Mouse (Mus musculus): ENCODE results near the gene Gm4981. TPM values are rescaled to one million over a fixed set of nuclear protein-coding genes. Genes with fewer than 3 reads are reported as not detected.

The Gm4981 gene
- polyA plus RNA-seq, 1 experiment from 2014 or later, result not detected

GRCm38 (mm10) chr10:58214934-58215333, 21.6 kb downstream of the Gm4981 start:
- WGBS, result 79% methylated on average over 5 of the region's 5 CpGs
- ATAC-seq (ENCODE audit: low FRiP score), result no peak
- Histone ChIP-seq H3K4me3 (no peak overlapping the region), H3K9ac (no peak overlapping the region), H3K36me3 (no peaks in the 10 kb centered on the region), H3K9me3 (replicated peaks) (no peaks in the 10 kb centered on the region), H3K27ac (no peak overlapping the region), H3K4me1 (no peaks in the 10 kb centered on the region), H3K4me2 (replicated peaks) (no peak overlapping the region), H3K27me3 (no peaks in the 10 kb centered on the region)

- ATAC-seq (ENCODE audit: low FRiP score), result no peak
- Histone ChIP-seq H3K4me1 (no peaks in the 10 kb centered on the region), H3K4me2 (replicated peaks) (no peak overlapping the region), H3K9me3 (replicated peaks) (no peaks in the 10 kb centered on the region; the same call in 1 of the 2 replicates), H3K9ac (no peak overlapping the region), H3K27me3 (no peaks in the 10 kb centered on the region), H3K27ac (no peak overlapping the region), H3K36me3 (no peaks in the 10 kb centered on the region), H3K4me3 (no peak overlapping the region)
Measured at GRCm38 (mm10) chr10:58214497-58214896, 22.0 kb downstream of the Gm4981 start.

- no peaks in the 10 kb centered on the region; the same call in 1 of the 2 replicates for H3K9me3 ChIP-seq (replicated peaks)
Measured at GRCm38 (mm10) chr10:58212230-58212629, 24.3 kb downstream of the Gm4981 start.

DNA sequence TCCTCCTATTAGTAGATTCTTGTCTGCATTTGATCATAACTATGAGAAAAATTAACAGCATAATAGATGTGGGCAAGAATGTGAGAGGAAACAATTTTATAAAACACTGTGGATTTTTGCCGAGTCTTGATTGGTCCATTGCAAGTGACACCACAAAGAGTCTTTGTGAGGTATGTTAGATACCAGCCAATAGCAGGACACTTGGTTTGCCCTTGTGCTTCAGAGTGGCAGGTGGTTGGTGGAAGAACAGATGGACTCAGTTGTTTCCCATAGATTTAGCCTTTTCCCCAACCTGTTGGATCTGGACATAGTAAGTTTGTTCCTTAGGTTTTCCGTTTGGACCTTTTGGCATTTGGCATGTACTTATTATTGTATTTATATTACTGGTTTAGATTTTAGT, 25.3 kb downstream of the Gm4981 start:
- Histone ChIP-seq H3K9me3 (replicated peaks) (peaks cover 9% of the 10 kb centered on the region), H3K27ac (no peak overlapping the region), H3K27me3 (no peaks in the 10 kb centered on the region), H3K9ac (no peak overlapping the region), H3K4me1 (no peaks in the 10 kb centered on the region), H3K4me3 (no peak overlapping the region), H3K4me2 (replicated peaks) (no peak overlapping the region), H3K36me3 (no peaks in the 10 kb centered on the region)
- ATAC-seq (ENCODE audit: low FRiP score), result no peak
- WGBS, result 94% methylated on average over 2 of the region's 2 CpGs

More at GRCm38 (mm10) chr10:58212230-58212629, 24.3 kb downstream of the Gm4981 start:
- 83% methylated on average over 7 of the region's 7 CpGs for WGBS
- no peaks in the 10 kb centered on the region for H3K4me1 ChIP-seq
- H3K4me3 ChIP-seq, result no peak overlapping the region
- H3K4me2 ChIP-seq (replicated peaks), result no peak overlapping the region
- no peaks in the 10 kb centered on the region for H3K36me3 ChIP-seq
- H3K27me3 ChIP-seq, result no peaks in the 10 kb centered on the region
- H3K9ac ChIP-seq, result no peak overlapping the region
- H3K27ac ChIP-seq, result no peak overlapping the region
- no peak for ATAC-seq (ENCODE audit: low FRiP score)

DNA sequence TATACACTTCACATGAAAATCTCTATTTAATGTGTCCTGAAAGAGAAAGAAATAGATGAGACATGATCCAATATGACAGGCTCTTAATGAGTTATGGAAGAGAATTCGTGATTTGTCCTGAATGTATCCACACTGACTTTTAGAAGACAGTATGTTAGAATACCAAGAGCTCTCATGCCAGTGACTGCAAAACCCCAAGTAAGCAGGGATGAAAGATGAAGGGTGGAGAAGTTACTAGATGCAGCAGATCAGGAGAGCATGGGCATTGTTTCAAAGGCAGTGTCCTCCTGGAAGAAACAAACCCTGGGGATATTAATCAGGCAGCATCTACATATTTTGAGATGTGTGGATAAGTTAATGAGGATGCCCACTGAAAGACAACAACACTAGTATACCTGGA, 26.0 kb downstream of the Gm4981 start:
- Histone ChIP-seq H3K27me3 (no peaks in the 10 kb centered on the region), H3K4me2 (replicated peaks) (no peak overlapping the region), H3K9me3 (replicated peaks) (peaks cover 13% of the 10 kb centered on the region), H3K27ac (no peak overlapping the region), H3K36me3 (no peaks in the 10 kb centered on the region), H3K9ac (no peak overlapping the region), H3K4me1 (no peaks in the 10 kb centered on the region), H3K4me3 (no peak overlapping the region)
- no peak for ATAC-seq (ENCODE audit: low FRiP score)
- WGBS, result 65% methylated on average over 1 of the region's 1 CpGs

DNA sequence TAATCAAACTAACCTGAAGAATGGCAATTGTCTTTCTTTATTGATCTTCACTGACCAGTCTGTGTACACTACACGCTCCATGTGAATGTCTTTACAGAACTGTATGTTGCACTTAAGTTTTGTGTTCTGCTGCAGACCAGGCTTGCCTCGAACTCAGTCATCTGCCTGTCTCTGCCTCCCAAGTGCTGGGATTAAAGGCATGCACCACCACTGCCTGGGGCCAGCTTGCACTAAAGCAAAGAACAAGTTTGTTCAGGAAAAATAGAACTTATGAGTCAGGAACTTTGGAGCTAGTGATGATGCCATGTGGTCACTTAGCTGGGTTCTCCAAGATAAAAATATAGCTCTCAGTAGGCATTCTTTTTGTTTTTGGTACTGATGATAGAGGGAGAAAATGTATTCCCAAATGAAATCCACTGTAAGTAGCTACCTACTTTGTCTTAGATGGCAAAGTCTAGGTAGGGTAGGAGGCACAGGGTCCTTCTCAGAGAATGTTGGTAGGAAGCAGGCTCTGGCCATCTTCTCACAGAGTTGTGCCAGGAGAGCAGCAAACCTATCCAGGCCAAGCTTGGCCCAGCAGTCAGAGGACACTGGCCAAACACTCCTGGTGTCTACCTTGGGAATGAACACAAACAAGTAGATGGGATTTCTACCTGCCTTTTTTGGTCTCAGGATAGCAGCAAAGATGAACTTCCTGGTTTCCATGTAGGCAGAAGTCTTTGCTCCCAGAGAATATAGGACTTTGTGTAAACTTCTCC, 26.6 kb downstream of the Gm4981 start:
- peaks cover 13% of the 10 kb centered on the region for H3K9me3 ChIP-seq (replicated peaks)
- H3K36me3 ChIP-seq, result no peaks in the 10 kb centered on the region
- H3K4me2 ChIP-seq (replicated peaks), result no peak overlapping the region
- no peak overlapping the region for H3K27ac ChIP-seq
- H3K4me3 ChIP-seq, result no peak overlapping the region
- no peak for ATAC-seq (ENCODE audit: low FRiP score)
- no peaks in the 10 kb centered on the region for H3K4me1 ChIP-seq
- H3K9ac ChIP-seq, result no peak overlapping the region
- H3K27me3 ChIP-seq, result no peaks in the 10 kb centered on the region
- WGBS, result 74% methylated on average over 2 of the region's 2 CpGs

- ATAC-seq (ENCODE audit: low FRiP score), result no peak
- Histone ChIP-seq H3K36me3 (no peaks in the 10 kb centered on the region), H3K27me3 (no peaks in the 10 kb centered on the region), H3K9ac (no peak overlapping the region), H3K4me3 (no peak overlapping the region), H3K4me2 (replicated peaks) (no peak overlapping the region), H3K4me1 (no peaks in the 10 kb centered on the region), H3K9me3 (replicated peaks) (peaks cover 13% of the 10 kb centered on the region), H3K27ac (no peak overlapping the region)
- 89% methylated on average over 4 of the region's 4 CpGs for WGBS
Measured at GRCm38 (mm10) chr10:58206639-58207404, 29.7 kb downstream of the Gm4981 start.

DNA sequence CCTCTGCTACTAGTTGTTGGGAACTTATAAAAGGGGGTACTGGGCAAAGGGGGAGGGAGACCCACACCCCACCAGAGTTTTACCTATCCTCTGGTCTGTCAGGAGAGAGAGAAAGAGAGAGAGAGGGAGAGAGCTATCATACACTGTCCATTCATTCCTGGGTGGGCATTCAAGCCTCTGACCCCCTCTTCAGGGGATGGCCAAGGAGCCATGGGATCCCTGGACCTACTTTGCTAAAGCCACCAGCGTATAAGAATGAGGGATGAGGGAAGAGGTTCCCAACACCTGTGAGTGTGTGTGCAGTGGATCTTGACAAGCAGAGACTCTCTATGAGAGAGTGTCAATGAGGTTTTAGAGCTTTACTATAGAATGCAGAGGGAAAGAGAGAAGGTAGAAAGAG, 30.5 kb downstream of the Gm4981 start:
- H3K4me2 ChIP-seq (replicated peaks), result no peak overlapping the region
- H3K27ac ChIP-seq, result no peak overlapping the region
- WGBS, result 45% methylated on average over 1 of the region's 1 CpGs
- no peak for ATAC-seq (ENCODE audit: low FRiP score)
- no peaks in the 10 kb centered on the region for H3K4me1 ChIP-seq
- peaks cover 13% of the 10 kb centered on the region for H3K9me3 ChIP-seq (replicated peaks)
- H3K36me3 ChIP-seq, result no peaks in the 10 kb centered on the region
- H3K27me3 ChIP-seq, result no peaks in the 10 kb centered on the region
- H3K9ac ChIP-seq, result no peak overlapping the region
- no peak overlapping the region for H3K4me3 ChIP-seq

Other genes starting within 250 kb of the Gm4981 start
- gene AW822073, start 11.8 kb downstream of the Gm4981 start, polyA plus RNA-seq (2016; fragmentation: Nextera tagmentation; extraction: Ambion mirVana), result not detected in 2 replicates
- gene Duxf3, start 4.0 kb downstream of the Gm4981 start, polyA plus RNA-seq (2016; fragmentation: Nextera tagmentation; extraction: Ambion mirVana), result not detected in 2 replicates
- 65.1 and 78.8 TPM in 2 replicates for gene Gcc2, start 18.8 kb upstream of the Gm4981 start, polyA plus RNA-seq (2016; fragmentation: Nextera tagmentation; extraction: Ambion mirVana)
- gene Lims1, start 86.8 kb upstream of the Gm4981 start, polyA plus RNA-seq (2016; fragmentation: Nextera tagmentation; extraction: Ambion mirVana), result 88.9 and 101 TPM in 2 replicates
- gene Ranbp2, start 210.2 kb upstream of the Gm4981 start, polyA plus RNA-seq (2016; fragmentation: Nextera tagmentation; extraction: Ambion mirVana), result 30.5 and 31.6 TPM in 2 replicates